Mouse (Mus musculus) stomach, postnatal 0 days (tissue): ENCODE measurements at regions not wholly inside any gene's neighbourhood (a gene's known extent, or its start where the extent isn't known, plus 50 kb on each side); places are given as distances from the start of the nearest gene placed in this dataset.

Experiments
- ATAC-seq: fragments of 200-750 bp; cut with Nextera tagmentation; 2 replicates; pipeline ENCODE4 v1.8.0; 2017; ENCODE audit not compliant: low FRiP score, low TSS enrichment
- DNase-seq: peaks from one replicate; pipeline ENCODE4 v3.0.0-alpha.2; 2016; ENCODE audit warnings: low spot score
- H3K27ac ChIP-seq: fragments of 300-500 bp; sonication (generic); replicated peaks from 2 replicates; pipeline ENCODE4 v1.5.1; 2014; ENCODE audit warnings: mild to moderate bottlenecking, control low read depth
- H3K27me3 ChIP-seq: fragments of 300-500 bp; sonication (generic); 2 replicates; pipeline ENCODE4 v1.6.1; 2014; ENCODE audit warnings: low read length; ENCODE audit not compliant: control insufficient read depth, insufficient read depth
- H3K36me3 ChIP-seq: fragments of 300-500 bp; sonication (generic); 2 replicates; pipeline ENCODE4 v1.6.1; 2014; ENCODE audit warnings: low read length, mixed read lengths; ENCODE audit not compliant: control insufficient read depth, insufficient read depth
- H3K4me1 ChIP-seq: fragments of 300-500 bp; sonication (generic); replicated peaks from 2 replicates; pipeline ENCODE4 v1.6.1; 2014; ENCODE audit warnings: antibody characterized with exemption; ENCODE audit not compliant: control insufficient read depth, insufficient read depth
- H3K4me2 ChIP-seq: fragments of 300-500 bp; sonication (generic); replicated peaks from 2 replicates; pipeline ENCODE4 v1.6.1; 2014; ENCODE audit warnings: low read depth, mild to moderate bottlenecking, control low read depth, moderate library complexity
- H3K4me3 ChIP-seq: fragments of 300-500 bp; sonication (generic); 2 replicates; pipeline ENCODE4 v1.5.1; 2014; ENCODE audit warnings: low read depth, low read length, control low read depth
- H3K9ac ChIP-seq: fragments of 300-500 bp; sonication (generic); 2 replicates; pipeline ENCODE4 v1.6.1; 2014; ENCODE audit warnings: mild to moderate bottlenecking, low read length, control low read depth, mixed read lengths
- H3K9me3 ChIP-seq: fragments of 300-500 bp; sonication (generic); 2 replicates; pipeline ENCODE4 v1.6.1; 2016; ENCODE audit warnings: low read length; ENCODE audit not compliant: control insufficient read depth
- CTCF ChIP-seq: IDR thresholded peaks from 2 replicates; pipeline ENCODE4 v1.5.1; 2016; ENCODE audit warnings: antibody characterized with exemption, low read depth, mild to moderate bottlenecking, moderate library complexity
- EP300 ChIP-seq: optimal IDR thresholded peaks from 2 replicates; pipeline ENCODE3; 2016; ENCODE audit warnings: antibody characterized with exemption
- WGBS: fragments of 180-500 bp; shearing (Covaris S2); extraction: QIAGEN DNeasy Blood & Tissue Kit; methylation state at CpG from one replicate; pipeline ENCODE4 v1.1.7; 2014; 5-methylcytosine and 5-hydroxymethylcytosine counted together

- DNase-seq: no peak
- no peak overlapping the region for H3K27ac ChIP-seq
- no peak overlapping the region for H3K4me3 ChIP-seq
- H3K9me3 ChIP-seq: no peaks in the 10 kb centered on the region
- 84% methylated on average over 9 of the region's 9 CpGs for WGBS
- H3K27me3 ChIP-seq: no peaks in the 10 kb centered on the region
- no peak overlapping the region for H3K4me2 ChIP-seq
- TF ChIP-seq EP300 (no peak), CTCF (no peak)
- no peaks in the 10 kb centered on the region for H3K4me1 ChIP-seq
- H3K9ac ChIP-seq: no peak overlapping the region
- no peaks in the 10 kb centered on the region for H3K36me3 ChIP-seq
- ATAC-seq: no peak
These were observed 252.9 kb upstream of the Daam1 start for GRCm38 (mm10) chr12:71578006-71578405.

GRCm38 (mm10) chr12:71578912-71579311, 252.0 kb upstream of the Daam1 start:
- no peak for DNase-seq
- 51% methylated on average over 11 of the region's 11 CpGs for WGBS

GRCm38 (mm10) chr12:71580532-71581290, 250.2 kb upstream of the Daam1 start:
- no peaks in the 10 kb centered on the region for H3K36me3 ChIP-seq
- no peak overlapping the region for H3K4me2 ChIP-seq
- no peak overlapping the region for H3K9ac ChIP-seq
- no peaks in the 10 kb centered on the region for H3K9me3 ChIP-seq
- H3K4me3 ChIP-seq: no peak overlapping the region
- H3K4me1 ChIP-seq: no peaks in the 10 kb centered on the region
- no peak overlapping the region for H3K27ac ChIP-seq
- ATAC-seq (peak; percentile 38; the same call in 1 of the 2 replicates), DNase-seq (no peak)
- TF ChIP-seq EP300 (no peak), CTCF (no peak)
- 57% methylated on average over 12 of the region's 12 CpGs for WGBS
- no peaks in the 10 kb centered on the region for H3K27me3 ChIP-seq

More at GRCm38 (mm10) chr12:71578912-71579311, 252.0 kb upstream of the Daam1 start:
- H3K9me3 ChIP-seq: no peaks in the 10 kb centered on the region
- no peak overlapping the region for H3K27ac ChIP-seq
- H3K9ac ChIP-seq: no peak overlapping the region
- no peak overlapping the region for H3K4me2 ChIP-seq
- H3K27me3 ChIP-seq: no peaks in the 10 kb centered on the region
- H3K4me3 ChIP-seq: no peak overlapping the region
- TF ChIP-seq EP300 (no peak), CTCF (no peak)
- H3K4me1 ChIP-seq: no peaks in the 10 kb centered on the region
- no peak for ATAC-seq
- H3K36me3 ChIP-seq: no peaks in the 10 kb centered on the region

GRCm38 (mm10) chr12:71584618-71585017, 246.3 kb upstream of the Daam1 start:
- Histone ChIP-seq H3K9ac (no peak overlapping the region), H3K27ac (no peak overlapping the region), H3K4me1 (no peaks in the 10 kb centered on the region), H3K4me3 (no peak overlapping the region), H3K4me2 (no peak overlapping the region), H3K9me3 (no peaks in the 10 kb centered on the region), H3K36me3 (no peaks in the 10 kb centered on the region), H3K27me3 (no peaks in the 10 kb centered on the region)
- no peak for TF ChIP-seq EP300
- TF ChIP-seq CTCF: no peak
- ATAC-seq: no peak
- WGBS: 72% methylated on average over 8 of the region's 8 CpGs
- DNase-seq: no peak

GRCm38 (mm10) chr12:71598641-71599040, 232.2 kb upstream of the Daam1 start:
- H3K9ac ChIP-seq: no peak overlapping the region
- H3K4me3 ChIP-seq: no peak overlapping the region
- 54% methylated on average over 9 of the region's 9 CpGs for whole genome bisulfite sequencing
- no peaks in the 10 kb centered on the region for H3K4me1 ChIP-seq
- H3K4me2 ChIP-seq: no peak overlapping the region
- no peak for ATAC-seq
- no peak for DNase-seq
- no peaks in the 10 kb centered on the region for H3K36me3 ChIP-seq
- H3K9me3 ChIP-seq: no peaks in the 10 kb centered on the region
- TF ChIP-seq EP300 (no peak), CTCF (no peak)
- no peak overlapping the region for H3K27ac ChIP-seq
- no peaks in the 10 kb centered on the region for H3K27me3 ChIP-seq

- H3K36me3 ChIP-seq: no peaks in the 10 kb centered on the region
- no peaks in the 10 kb centered on the region for H3K27me3 ChIP-seq
- H3K4me1 ChIP-seq: no peaks in the 10 kb centered on the region
- TF ChIP-seq EP300: no peak
- no peak for TF ChIP-seq CTCF
- no peak for DNase-seq
- no peak overlapping the region for H3K27ac ChIP-seq
- no peak overlapping the region for H3K4me3 ChIP-seq
- WGBS: 82% methylated on average over 8 of the region's 8 CpGs
- no peak overlapping the region for H3K9ac ChIP-seq
- H3K4me2 ChIP-seq: no peak overlapping the region
- H3K9me3 ChIP-seq: no peaks in the 10 kb centered on the region
- ATAC-seq: no peak
These were observed 229.7 kb upstream of the Daam1 start for GRCm38 (mm10) chr12:71601091-71601690.
